Comparison of ENCODE assay signal across 8 mouse cellular contexts in genomic region chr4:118292741-118293306, GRCm38 (mm10). TPM values are rescaled to one million over a fixed set of nuclear protein-coding genes. Genes with fewer than 3 reads are reported as not detected.
DNase-seq lines count a peak whose midpoint lies in the region; ATAC-seq lines count a peak whose summit lies in the region.

No protein-coding gene starts in this region.

- H3K9me3 ChIP-seq in forebrain, embryonic 10.5 days: no peaks in the 10 kb centered on the region
- H3K9me3 ChIP-seq in forebrain, embryonic 15.5 days: no peaks in the 10 kb centered on the region

- peaks cover 46% of the 10 kb centered on the region for H3K27me3 ChIP-seq in forebrain, embryonic 10.5 days (ENCODE audit: poor library complexity, severe bottlenecking)
- H3K27me3 ChIP-seq in forebrain, embryonic 15.5 days: no peaks in the 10 kb centered on the region

- H3K4me1 ChIP-seq in forebrain, embryonic 10.5 days: peaks cover 55% of the 10 kb centered on the region
- peaks cover 30% of the 10 kb centered on the region for H3K4me1 ChIP-seq in forebrain, embryonic 15.5 days

- H3K4me3 ChIP-seq in forebrain, embryonic 10.5 days: no peak overlapping the region
- H3K4me3 ChIP-seq in forebrain, embryonic 15.5 days: no peak overlapping the region

- peak; percentile 84 for DNase-seq in forebrain, embryonic 10.5 days (ENCODE audit: extremely low spot score, low spot score)
- peak; percentile 77 for DNase-seq in R1 (ENCODE audit: low read depth, low spot score)
- DNase-seq in cerebellum, postnatal 14 days: peak; percentile 89 to 91
- DNase-seq in gastrocnemius, postnatal 25 days: peak; percentile 33
- DNase-seq in layer of hippocampus, postnatal 36 days: peak; percentile 67 to 82
- peak; percentile 44 to 56 for DNase-seq in spleen, postnatal 36 days (ENCODE audit: low spot score in 2 of 2)

- H3K9ac ChIP-seq in forebrain, embryonic 15.5 days (replicated peaks): no peak overlapping the region

- peaks cover 15% of the 10 kb centered on the region for H3K36me3 ChIP-seq in forebrain, embryonic 10.5 days (replicated peaks)
- H3K36me3 ChIP-seq in forebrain, embryonic 15.5 days: no peaks in the 10 kb centered on the region

- H3K4me2 ChIP-seq in forebrain, embryonic 15.5 days (replicated peaks): no peak overlapping the region

- no peak overlapping the region for H3K27ac ChIP-seq in forebrain, embryonic 10.5 days
- H3K27ac ChIP-seq in forebrain, embryonic 15.5 days (replicated peaks): no peak overlapping the region

- ATAC-seq in forebrain, embryonic 15.5 days (replicated peaks): no peak
- peak; percentile 58; the same call in 1 of the 2 replicates for ATAC-seq in megakaryocyte-erythroid progenitor cell, adult 5-6 weeks (replicated peaks; ENCODE audit: low FRiP score, low TSS enrichment, poor library complexity, severe bottlenecking)

- 13% methylated on average over 11 of the region's 11 CpGs for WGBS in forebrain, embryonic 10.5 days
- WGBS in forebrain, embryonic 15.5 days: 13% methylated on average over 11 of the region's 11 CpGs

RNA-seq across cellular contexts. Expression of gene Ptprf, which starts 1.6 kb away (rescaled TPM):
- polyA plus RNA-seq in forebrain, embryonic 10.5 days (2016; fragmentation: Nextera tagmentation; extraction: Ambion mirVana): 99.7 and 102 TPM in 2 replicates
- 75.9 and 76.1 TPM in 2 replicates for polyA plus RNA-seq in forebrain, embryonic 15.5 days (2015; fragmentation: Nextera tagmentation; extraction: Ambion mirVana)
- 1 to 10 TPM; 3.7 to 4.8 TPM for total RNA-seq in gastrocnemius, postnatal 25 days (2021)
- total RNA-seq in layer of hippocampus, postnatal 36 days (2021): 10 to 100 TPM; 73.3 to 80.7 TPM
- total RNA-seq in megakaryocyte-erythroid progenitor cell, adult 5-6 weeks (2014; fragmentation: Nextera tagmentation): not detected in 2 replicates
- total RNA-seq in megakaryocyte-erythroid progenitor cell, adult 5-6 weeks (2017): 0.04 TPM in 1 of 2 replicates, not detected in the other

Comparison
In these comparisons a context has a peak if more than half of its experiments do, and no peak if none do; other contexts are left out.
1. DNase-seq: peak in every context shown above with its lines; median percentile 90 in cerebellum, postnatal 14 days; 84 in forebrain, embryonic 10.5 days; 77 in R1; 74 in layer of hippocampus, postnatal 36 days; 50 in spleen, postnatal 36 days; 33 in gastrocnemius, postnatal 25 days.
2. RNA of gene Ptprf, which starts 1.6 kb away (total RNA-seq): 73.3 to 80.7 TPM in layer of hippocampus, postnatal 36 days; 3.7 to 4.8 TPM in gastrocnemius, postnatal 25 days and 0.04 TPM in megakaryocyte-erythroid progenitor cell, adult 5-6 weeks; every median in the first group is over 10 times any median in the second.